Mouse (Mus musculus) frontal cortex, postnatal 25 days (tissue): ENCODE data around the gene Ly75.

Source experiments
- DNase-seq, 2 experiments: peaks; one replicate each; pipeline ENCODE4 v3.0.0; 2022; ENCODE audit warnings: low spot score in 2 of 2

Ly75 gene

DNA sequence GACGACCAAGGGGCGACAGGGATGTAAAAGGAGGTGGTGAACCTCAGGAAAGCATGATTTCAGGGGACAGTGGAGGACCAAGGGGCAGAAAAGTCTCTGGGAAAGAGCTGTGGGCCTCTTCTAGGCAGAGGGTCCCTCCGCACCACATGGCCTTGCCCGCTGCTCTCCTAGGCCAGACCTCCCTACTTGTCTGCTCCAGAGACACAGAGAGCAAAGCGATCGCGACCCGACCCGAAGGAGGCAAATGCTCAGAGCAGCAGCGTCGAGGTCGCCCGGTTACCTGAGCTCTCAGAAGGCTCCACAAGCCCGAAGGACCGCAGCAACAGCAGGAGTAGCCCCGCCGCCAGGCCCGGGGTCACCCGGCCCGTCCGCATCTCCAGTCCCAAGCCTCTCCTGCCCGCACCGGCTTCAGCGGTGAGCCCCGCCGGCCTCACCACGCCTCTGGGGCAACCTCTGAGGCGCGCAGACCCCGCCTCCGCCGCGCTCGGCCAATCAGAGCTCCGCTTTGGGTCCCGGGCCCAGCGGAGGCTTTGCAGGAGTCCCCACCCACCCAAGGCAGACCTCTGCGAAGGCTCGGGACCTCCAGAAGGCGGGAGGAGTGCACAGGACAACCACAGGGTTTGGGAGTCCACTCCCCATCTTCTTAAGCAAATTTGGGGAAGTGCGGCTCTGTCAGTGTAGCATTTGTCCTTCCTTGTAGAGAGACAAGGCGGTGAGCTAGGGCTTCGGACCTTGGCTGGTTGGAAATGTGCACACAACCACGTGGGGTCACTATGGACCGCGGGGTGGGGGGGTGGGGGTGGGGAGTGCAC lies at the start of gene Ly75:
Gene Ly75 (minus strand): TSS at position 446 of the 812 bp plus-strand sequence.
- peak; percentile 25 to 37 for DNase-seq

- no peak for DNase-seq
These were observed 47.4 kb upstream of the Ly75 start for GRCm38 (mm10) chr2:60430315-60431021.

DNA sequence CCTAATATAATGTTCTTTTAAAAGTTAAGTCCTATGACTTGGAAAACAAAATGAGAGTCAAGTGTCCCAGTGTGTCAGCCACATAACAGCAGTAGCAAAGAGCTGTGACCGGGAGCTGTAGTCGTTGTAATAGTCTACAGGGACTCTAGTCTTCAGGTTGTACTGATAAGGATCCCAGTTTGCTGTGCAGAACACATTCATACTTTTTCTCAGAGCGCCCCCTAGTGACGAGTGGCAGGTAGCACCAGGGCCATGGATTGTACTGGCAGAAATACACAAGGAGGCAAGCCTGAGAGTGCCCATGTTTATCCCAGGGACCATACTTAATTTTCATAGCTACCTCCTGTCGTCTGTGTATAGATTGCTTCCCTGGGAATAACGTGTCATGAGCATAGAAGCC lies 35.0 kb upstream of the Ly75 start:
- DNase-seq, result peak; percentile 14 to 63

- no peak for DNase-seq
These were observed 31.2 kb upstream of the Ly75 start for GRCm38 (mm10) chr2:60414334-60414733.

GRCm38 (mm10) chr2:60413006-60413650 lies 30.0 kb upstream of the Ly75 start:
- no peak for DNase-seq

DNA sequence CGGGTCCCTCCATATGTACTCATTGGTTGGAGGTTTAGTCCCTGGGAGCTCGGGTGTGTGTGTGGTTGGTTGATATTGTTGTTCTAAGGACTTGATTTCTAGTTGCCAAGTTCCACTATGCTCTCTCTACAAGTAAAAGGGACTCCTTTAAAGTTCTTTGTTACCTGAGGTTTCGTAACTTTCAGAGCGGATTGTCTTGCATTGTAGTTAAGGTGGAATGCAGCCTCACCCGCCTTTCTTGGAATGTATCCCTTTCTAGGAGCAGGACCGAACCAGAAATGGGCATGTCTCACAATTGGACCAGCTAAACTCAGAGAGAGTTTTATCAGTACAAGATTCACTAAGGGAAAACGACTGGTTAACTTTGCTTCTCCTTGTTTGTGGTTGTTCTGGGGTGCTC lies 28.1 kb upstream of the Ly75 start:
- DNase-seq, result no peak

- no peak for DNase-seq
These were observed 27.1 kb upstream of the Ly75 start for GRCm38 (mm10) chr2:60409989-60410763.

GRCm38 (mm10) chr2:60409194-60409593 lies 26.1 kb upstream of the Ly75 start:
- no peak for DNase-seq

- DNase-seq, result no peak
These were observed 24.3 kb upstream of the Ly75 start for GRCm38 (mm10) chr2:60407387-60407786.

- DNase-seq, result no peak
These were observed 22.3 kb upstream of the Ly75 start for GRCm38 (mm10) chr2:60405431-60405830.

DNA sequence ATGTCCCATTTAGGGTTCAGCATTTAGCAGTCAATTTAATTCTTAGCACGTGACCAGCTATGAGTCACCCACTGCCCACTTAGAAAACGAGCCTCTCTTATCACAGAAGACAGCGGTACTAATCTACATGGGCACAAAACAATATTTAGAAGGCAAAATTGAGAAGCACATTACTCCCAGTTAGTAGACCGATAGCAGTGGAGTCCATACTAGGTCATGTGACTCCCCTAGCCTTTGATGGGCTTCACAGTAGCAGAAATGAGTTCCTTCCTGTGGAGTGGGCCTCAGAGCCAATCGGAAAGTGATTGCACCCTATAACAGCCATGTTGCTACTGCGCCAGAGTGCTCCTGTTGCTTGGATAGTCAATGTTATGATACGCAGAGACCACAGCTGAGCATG lies 21.7 kb upstream of the Ly75 start:
- DNase-seq, result no peak

DNA sequence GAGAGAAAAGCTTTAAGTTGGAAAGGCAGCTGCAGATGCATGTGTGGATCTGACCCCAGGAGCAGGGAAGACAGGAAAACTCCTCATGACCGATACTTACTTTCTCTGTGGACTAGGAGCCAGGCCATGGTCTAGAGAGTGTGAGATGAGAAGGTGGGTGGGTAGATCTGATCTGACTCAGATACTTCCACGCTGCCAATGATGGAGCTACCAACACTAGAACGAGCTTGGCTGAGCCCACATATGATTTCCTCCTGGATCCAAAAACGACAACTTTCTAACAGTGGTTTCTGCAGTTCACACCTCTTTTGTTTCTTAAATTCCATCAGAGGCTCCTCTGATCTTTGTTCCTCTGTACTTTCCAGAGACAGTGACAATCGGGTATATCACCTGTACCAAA lies 18.6 kb upstream of the Ly75 start:
- no peak for DNase-seq

- DNase-seq, result no peak
These were observed 10.7 kb upstream of the Ly75 start for GRCm38 (mm10) chr2:60393786-60394185.

DNA sequence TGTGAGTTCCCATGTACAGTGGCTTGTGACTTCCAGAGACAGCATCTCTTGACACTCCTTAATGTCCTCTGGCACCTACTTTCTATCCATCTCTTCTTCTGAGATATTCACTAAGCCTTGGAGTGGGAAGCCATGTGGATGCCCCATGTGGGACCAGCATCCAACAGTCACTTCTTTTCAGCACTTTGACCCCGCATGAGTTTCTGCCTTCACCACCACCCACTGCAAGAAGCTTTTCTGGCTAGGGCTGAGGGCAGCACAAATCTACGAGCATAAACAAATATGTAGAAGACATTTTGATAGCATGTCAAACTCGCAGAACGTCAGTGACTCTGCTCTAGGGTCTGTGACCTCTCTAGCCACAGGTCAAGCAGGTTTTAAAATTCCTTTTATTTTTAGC lies 9.2 kb upstream of the Ly75 start:
- DNase-seq, result no peak

DNA sequence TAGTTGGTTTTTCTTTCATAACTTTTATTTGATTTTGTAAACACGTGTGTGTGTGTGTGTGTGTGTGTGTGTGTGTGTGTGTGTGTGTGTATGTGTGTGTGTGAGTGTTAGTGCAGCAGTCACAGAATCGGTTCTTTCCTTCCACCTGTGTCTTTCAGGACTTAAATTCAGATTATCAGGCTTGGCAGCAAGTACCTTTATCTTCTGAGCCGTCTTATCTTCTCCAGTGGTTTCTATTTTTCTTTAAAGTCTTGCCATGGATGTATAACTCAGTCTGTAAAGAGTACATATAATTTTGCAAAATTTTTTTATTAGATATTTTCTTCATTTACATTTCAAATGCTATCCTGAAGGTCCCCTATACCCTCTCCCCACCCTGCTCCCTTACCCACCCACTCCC lies 4.3 kb upstream of the Ly75 start:
- DNase-seq, result no peak

- no peak for DNase-seq
These were observed 3.7 kb upstream of the Ly75 start for GRCm38 (mm10) chr2:60386835-60387234.

DNA sequence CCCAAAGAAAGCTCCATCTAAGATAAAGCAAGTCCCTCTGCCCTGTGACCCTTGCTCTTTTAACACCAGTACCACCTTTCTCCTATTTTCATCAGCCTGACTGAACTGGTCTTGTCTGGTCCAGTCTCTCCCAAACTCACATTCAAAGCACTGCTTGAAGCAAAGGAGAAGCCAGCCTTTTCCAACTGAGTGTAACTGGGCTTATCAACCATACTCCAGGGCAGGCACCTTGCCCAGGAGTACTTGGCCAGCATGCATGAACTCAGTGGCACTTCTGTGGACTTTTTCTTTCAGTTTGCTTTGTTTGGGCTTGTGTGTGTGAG lies 1.6 kb upstream of the Ly75 start:
- no peak for DNase-seq

- no peak for DNase-seq
These were observed 1.1 kb upstream of the Ly75 start for GRCm38 (mm10) chr2:60384083-60384762.

DNA sequence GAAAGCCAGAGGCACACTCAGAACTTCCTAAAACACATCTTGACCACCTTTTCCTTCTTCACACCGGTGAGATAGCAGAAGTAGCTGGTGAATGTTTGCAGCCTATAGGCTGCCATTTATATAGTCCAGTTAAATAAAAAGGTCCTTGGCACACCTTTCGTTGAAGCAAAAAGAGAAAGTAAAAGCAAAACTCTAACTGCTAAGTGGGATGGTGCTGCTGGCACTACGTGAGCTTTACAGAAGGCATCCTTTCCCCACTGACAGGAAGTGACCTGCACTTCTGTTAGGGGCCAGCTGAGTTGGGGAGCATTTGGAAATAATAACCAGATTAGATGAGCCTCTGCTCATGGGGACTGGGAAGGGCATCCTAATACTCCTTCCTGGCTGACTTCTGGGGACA lies 757 bp downstream of the Ly75 start:
- no peak for DNase-seq

GRCm38 (mm10) chr2:60377260-60377659 lies 5.8 kb downstream of the Ly75 start:
- no peak for DNase-seq

DNA sequence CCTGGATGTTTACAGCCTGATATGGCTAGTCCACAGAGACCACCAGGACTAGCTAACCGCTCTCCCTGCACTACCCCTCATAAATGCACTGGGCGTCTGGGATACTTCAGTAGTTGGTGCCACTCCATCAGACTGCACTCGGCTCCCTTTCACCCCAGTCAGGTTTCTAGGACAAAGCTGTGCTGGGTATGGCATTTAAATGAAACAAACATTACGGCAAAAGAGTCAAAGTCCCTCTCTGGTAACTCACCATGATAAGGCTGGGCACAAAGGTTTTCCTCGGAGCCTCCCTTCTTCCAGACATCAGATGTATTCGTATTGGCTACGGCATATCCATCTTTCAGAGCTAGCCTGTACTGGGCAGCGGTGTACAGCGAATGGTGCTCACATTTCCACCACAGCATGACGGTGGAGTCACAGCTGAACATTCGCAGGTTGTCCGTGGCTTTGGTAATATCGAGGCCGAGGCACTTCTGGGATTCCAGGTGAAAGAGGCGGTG lies 7.4 kb downstream of the Ly75 start:
- no peak for DNase-seq
